In the genomic region with DNA sequence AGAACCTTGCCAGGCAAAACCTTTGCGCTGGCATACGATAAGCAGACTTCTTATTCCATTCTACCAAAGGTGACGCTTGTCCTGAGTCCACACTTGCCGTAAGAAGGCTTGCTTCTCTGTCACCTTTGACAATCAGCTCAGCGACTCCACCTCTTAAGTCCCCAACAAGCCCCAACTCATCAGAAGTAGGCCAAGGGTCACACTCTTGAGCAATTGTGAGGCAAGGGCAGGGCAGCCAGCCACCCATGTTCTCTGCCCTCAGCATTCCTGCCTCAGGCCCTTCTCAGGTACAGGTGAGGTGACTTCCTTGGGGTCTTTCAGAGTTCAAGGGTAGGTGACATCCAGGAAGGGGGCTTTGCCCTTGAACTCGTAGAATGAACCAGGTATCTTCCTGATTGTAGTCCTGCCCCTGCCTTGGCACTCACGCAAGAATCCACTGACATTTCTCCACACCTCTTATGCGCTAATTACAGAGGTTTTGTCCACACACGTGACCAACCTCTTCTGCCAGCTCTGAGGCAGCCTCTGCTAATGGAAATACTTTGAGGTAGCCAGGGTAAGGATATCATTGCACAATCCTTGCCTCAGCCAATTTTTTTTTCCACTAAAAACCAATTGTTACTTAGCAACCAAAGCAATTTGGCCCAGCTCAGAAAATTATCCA, we compare ENCODE assay signal across 11 mouse cellular contexts. TPM values are rescaled to one million over a fixed set of nuclear protein-coding genes. Genes with fewer than 3 reads are reported as not detected.
DNase-seq lines count a peak whose midpoint lies in the region; ATAC-seq and TF ChIP-seq lines count a peak whose summit lies in the region.
"Had no signal": no experiment of that assay in that cellular context is flagged by ENCODE, and none has a peak within 500 bp of the region (broad histone marks: within the 10 kb centered on the region; RNA-seq: fewer than 3 reads in every experiment).

No protein-coding gene starts in this region.

- no peak overlapping the region for H3K9ac ChIP-seq in hindbrain, embryonic 16.5 days (ENCODE audit: low read depth, low read length)
- no peak overlapping the region for H3K9ac ChIP-seq in hindbrain, embryonic 13.5 days
- H3K9ac ChIP-seq in lung, postnatal 0 days (replicated peaks; ENCODE audit: low read depth), result no peak overlapping the region
- H3K9ac ChIP-seq: hindbrain, embryonic 14.5 days had no signal

- H3K27ac ChIP-seq in hindbrain, embryonic 16.5 days (ENCODE audit: low read depth, low read length), result no peak overlapping the region
- no peak overlapping the region for H3K27ac ChIP-seq in hindbrain, embryonic 13.5 days
- H3K27ac ChIP-seq in lung, postnatal 0 days (ENCODE audit: low read length), result peak overlapping the region; percentile 70
- H3K27ac ChIP-seq in forebrain, embryonic 10.5 days, result no peak overlapping the region
- H3K27ac ChIP-seq: hindbrain, embryonic 14.5 days had no signal

- TF ChIP-seq CTCF in C2C12 (IDR thresholded peaks at IDR 0.05; ENCODE audit: control insufficient read depth, insufficient read depth, insufficient read length), result no peak
- TF ChIP-seq CTCF in lung, postnatal 0 days (IDR thresholded peaks at IDR 0.05), result no peak

- no peaks in the 10 kb centered on the region for H3K9me3 ChIP-seq in hindbrain, embryonic 16.5 days (ENCODE audit: control insufficient read depth, low read length)
- H3K9me3 ChIP-seq in hindbrain, embryonic 13.5 days, result no peaks in the 10 kb centered on the region
- H3K9me3 ChIP-seq in lung, postnatal 0 days (ENCODE audit: low read length), result no peaks in the 10 kb centered on the region
- no peaks in the 10 kb centered on the region for H3K9me3 ChIP-seq in forebrain, embryonic 10.5 days

- H3K4me3 ChIP-seq in hindbrain, embryonic 16.5 days (ENCODE audit: low read length), result no peak overlapping the region
- no peak overlapping the region for H3K4me3 ChIP-seq in hindbrain, embryonic 13.5 days
- H3K4me3 ChIP-seq in C2C12 (ENCODE audit: insufficient read depth, poor library complexity, severe bottlenecking), result no peak overlapping the region
- H3K4me3 ChIP-seq in lung, postnatal 0 days (ENCODE audit: low read depth, low read length), result no peak overlapping the region
- no peak overlapping the region for H3K4me3 ChIP-seq in forebrain, embryonic 10.5 days

- H3ac ChIP-seq in C2C12 (ENCODE audit: control insufficient read depth, insufficient read length, low read depth), result no peak overlapping the region

- peak; percentile 67 for TF ChIP-seq EP300 in lung, postnatal 0 days (IDR thresholded peaks at IDR 0.05)

- H3K36me3 ChIP-seq in hindbrain, embryonic 16.5 days (ENCODE audit: control insufficient read depth, insufficient read depth, low read length), result no peaks in the 10 kb centered on the region
- no peaks in the 10 kb centered on the region for H3K36me3 ChIP-seq in hindbrain, embryonic 13.5 days
- no peaks in the 10 kb centered on the region for H3K36me3 ChIP-seq in C2C12 (ENCODE audit: control insufficient read depth, insufficient read depth)
- H3K36me3 ChIP-seq in lung, postnatal 0 days (ENCODE audit: insufficient read depth, low read length), result no peaks in the 10 kb centered on the region
- H3K36me3 ChIP-seq in forebrain, embryonic 10.5 days (replicated peaks), result no peaks in the 10 kb centered on the region

- H3K79me3 ChIP-seq in C2C12 (ENCODE audit: low read depth), result no peaks in the 10 kb centered on the region

- 83% methylated on average over 9 of the region's 9 CpGs for WGBS in hindbrain, embryonic 16.5 days
- 87% methylated on average over 9 of the region's 9 CpGs for WGBS in hindbrain, embryonic 13.5 days
- WGBS in lung, postnatal 0 days, result 55% methylated on average over 9 of the region's 9 CpGs
- whole genome bisulfite sequencing in forebrain, embryonic 10.5 days, result 90% methylated on average over 9 of the region's 9 CpGs

- H3K4me1 ChIP-seq in hindbrain, embryonic 16.5 days (ENCODE audit: control insufficient read depth, insufficient read depth, low read depth, low read length), result no peaks in the 10 kb centered on the region
- no peaks in the 10 kb centered on the region for H3K4me1 ChIP-seq in hindbrain, embryonic 13.5 days (replicated peaks)
- no peaks in the 10 kb centered on the region for H3K4me1 ChIP-seq in lung, postnatal 0 days (ENCODE audit: insufficient read depth, low read depth, low read length)
- no peaks in the 10 kb centered on the region for H3K4me1 ChIP-seq in forebrain, embryonic 10.5 days

- H3K27me3 ChIP-seq in hindbrain, embryonic 16.5 days (replicated peaks; ENCODE audit: control insufficient read depth, insufficient read depth, low read length), result no peaks in the 10 kb centered on the region
- H3K27me3 ChIP-seq in hindbrain, embryonic 13.5 days, result no peaks in the 10 kb centered on the region
- H3K27me3 ChIP-seq in C2C12 (ENCODE audit: control insufficient read depth, insufficient read depth, insufficient read length), result no peaks in the 10 kb centered on the region
- no peaks in the 10 kb centered on the region for H3K27me3 ChIP-seq in lung, postnatal 0 days (replicated peaks; ENCODE audit: insufficient read depth, low read length)
- no peaks in the 10 kb centered on the region for H3K27me3 ChIP-seq in forebrain, embryonic 10.5 days (ENCODE audit: poor library complexity, severe bottlenecking)

- no peak overlapping the region for H3K4me2 ChIP-seq in hindbrain, embryonic 16.5 days (ENCODE audit: low read length)
- H3K4me2 ChIP-seq in hindbrain, embryonic 13.5 days, result no peak overlapping the region
- no peak overlapping the region for H3K4me2 ChIP-seq in lung, postnatal 0 days (replicated peaks; ENCODE audit: low read depth, low read length)
- H3K4me2 ChIP-seq: hindbrain, embryonic 14.5 days had no signal

- ATAC-seq in hindbrain, embryonic 16.5 days, result 0 out of 2 replicates have a peak, but pooled peaks have one; percentile 45
- no peak for ATAC-seq in hindbrain, embryonic 13.5 days (ENCODE audit: low FRiP score)
- peak; percentile 86 for ATAC-seq in lung, postnatal 0 days
- ATAC-seq: forebrain, embryonic 14.5 days; midbrain, embryonic 16.5 days had no signal

- H3K79me2 ChIP-seq in C2C12 (ENCODE audit: control insufficient read depth, insufficient read depth), result no peaks in the 10 kb centered on the region

- peak; percentile 63 for DNase-seq in adipocyte (ENCODE audit: low spot score)
- DNase-seq in lung, postnatal 0 days (ENCODE audit: low spot score), result peak; percentile 87
- DNase-seq in ovary, postnatal 10 days (ENCODE audit: low spot score), result no peak
- DNase-seq in forebrain, embryonic 10.5 days (ENCODE audit: extremely low spot score, low spot score), result no peak
- DNase-seq in layer of hippocampus, adult 11-12 months (ENCODE audit: low spot score), result no peak

TF ChIP-seq in C2C12, 6 proteins besides CTCF, POLR2A, EP300 and RAD21:
- TF ChIP-seq MYOG (IDR thresholded peaks at IDR 0.05; ENCODE audit: control insufficient read depth, extremely low read depth, insufficient read length) (no peak), MAX (IDR thresholded peaks at IDR 0.05) (no peak), CEBPB (IDR thresholded peaks at IDR 0.05; ENCODE audit: low read depth) (peak; percentile 47), MYOD1 (IDR thresholded peaks at IDR 0.05; ENCODE audit: control insufficient read depth, insufficient read length, low read depth) (no peak)

RNA-seq across cellular contexts. Expression of a gene that starts 20.9 kb away (rescaled TPM):
- 52.4 and 59.8 TPM in 2 replicates for polyA plus RNA-seq in hindbrain, embryonic 16.5 days (2015; fragmentation: Nextera tagmentation; extraction: Ambion mirVana)
- 85.7 and 88.6 TPM in 2 replicates for polyA plus RNA-seq in hindbrain, embryonic 13.5 days (2015; fragmentation: Nextera tagmentation; extraction: Ambion mirVana)
- polyA plus RNA-seq in C2C12 (2012; fragmentation: generic; extraction: Trizol), result 9.1 TPM
- 43.3 and 50.3 TPM in 2 replicates for polyA plus RNA-seq in lung, postnatal 0 days (2015; fragmentation: Nextera tagmentation; extraction: Ambion mirVana)
- polyA plus RNA-seq in forebrain, embryonic 10.5 days (2016; fragmentation: Nextera tagmentation; extraction: Ambion mirVana), result 50.9 and 54.3 TPM in 2 replicates

RNA-seq across cellular contexts. Expression of a gene that starts 21.2 kb away (rescaled TPM):
- polyA plus RNA-seq in hindbrain, embryonic 16.5 days (2015; fragmentation: Nextera tagmentation; extraction: Ambion mirVana), result 3.4 and 5.6 TPM in 2 replicates
- 7.5 and 7.8 TPM in 2 replicates for polyA plus RNA-seq in hindbrain, embryonic 13.5 days (2015; fragmentation: Nextera tagmentation; extraction: Ambion mirVana)
- 0.94 TPM for polyA plus RNA-seq in C2C12 (2012; fragmentation: generic; extraction: Trizol)
- polyA plus RNA-seq in lung, postnatal 0 days (2015; fragmentation: Nextera tagmentation; extraction: Ambion mirVana), result 8.5 and 9.5 TPM in 2 replicates
- 3.5 and 4.3 TPM in 2 replicates for polyA plus RNA-seq in forebrain, embryonic 10.5 days (2016; fragmentation: Nextera tagmentation; extraction: Ambion mirVana)

Comparison
In these comparisons a context has a peak if more than half of its experiments do, and no peak if none do; other contexts are left out.
1. DNase-seq: peak in adipocyte (single experiment) and lung, postnatal 0 days (single experiment); none in ovary, postnatal 10 days (single experiment), forebrain, embryonic 10.5 days (single experiment) and layer of hippocampus, adult 11-12 months (single experiment).